Mouse (Mus musculus): ENCODE data around the gene Rhou. TPM values are rescaled to one million over a fixed set of nuclear protein-coding genes. Genes with fewer than 3 reads are reported as not detected.

Gene Rhou
- polyA plus RNA-seq, 1 experiment from 2014 or later = 15.7 TPM

DNA sequence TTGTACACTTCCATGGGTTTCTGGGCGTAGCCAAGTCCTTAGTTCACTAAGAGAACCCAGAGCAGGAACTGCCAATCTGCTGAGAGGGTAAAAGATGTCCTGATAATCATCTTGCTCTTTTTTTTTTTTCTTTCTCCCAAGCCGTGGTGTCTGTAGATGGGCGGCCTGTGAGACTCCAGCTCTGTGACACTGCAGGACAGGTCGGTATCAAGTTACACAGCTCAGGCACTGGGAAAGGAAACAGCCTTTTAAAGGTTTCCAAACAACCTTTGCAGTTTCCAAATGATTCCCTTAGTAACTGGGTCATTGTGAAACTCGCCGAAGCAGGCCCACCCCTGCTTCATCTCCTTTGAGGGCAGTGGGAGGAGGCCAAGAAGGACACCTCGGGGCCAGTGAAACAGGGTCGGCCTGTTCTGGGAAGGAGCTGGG lies 1.6 kb downstream of the Rhou start:
- ATAC-seq (ENCODE audit: insufficient read depth, low FRiP score, low TSS enrichment) = no peak
- Histone ChIP-seq H3K9me3 (ENCODE audit: control insufficient read depth, low read length) (no peaks in the 10 kb centered on the region), H3K4me3 (ENCODE audit: low read depth, low read length) (peak overlapping the region; percentile 81), H3K27me3 (ENCODE audit: control insufficient read depth, insufficient read depth, low read length) (no peaks in the 10 kb centered on the region), H3K4me1 (ENCODE audit: control insufficient read depth, insufficient read depth, low read length) (peaks cover 11% of the 10 kb centered on the region), H3K27ac (ENCODE audit: low read depth, low read length) (no peak overlapping the region), H3K36me3 (ENCODE audit: control insufficient read depth, insufficient read depth, low read length) (peaks cover 6% of the 10 kb centered on the region), H3K9ac (ENCODE audit: low read length) (peak overlapping the region; percentile 29), H3K4me2 (ENCODE audit: low read depth) (peak overlapping the region; percentile 66)
- DNase-seq (ENCODE audit: low spot score) = no peak
- 2% methylated on average over 8 of the region's 8 CpGs for WGBS

DNA sequence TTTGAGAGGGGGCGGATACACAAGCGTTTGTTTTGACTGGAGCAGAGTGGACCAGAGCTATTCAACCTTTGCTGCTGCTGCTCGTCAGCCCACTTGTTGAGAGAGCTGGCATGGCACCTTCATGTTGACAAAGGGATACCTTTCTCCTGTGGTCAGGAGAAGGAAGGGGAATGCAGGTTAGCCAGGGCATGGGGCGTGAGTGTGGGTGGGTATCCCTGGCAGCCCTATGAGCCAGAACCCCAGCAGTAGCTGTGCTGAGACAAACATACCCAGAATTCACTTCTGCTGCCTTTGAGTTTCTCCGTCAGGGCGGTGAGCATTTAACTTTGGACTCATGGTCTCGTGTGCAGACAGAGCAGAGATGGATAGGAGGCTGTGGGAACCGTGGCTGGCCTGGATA lies 4.1 kb downstream of the Rhou start:
- peaks cover 11% of the 10 kb centered on the region for H3K4me1 ChIP-seq (ENCODE audit: control insufficient read depth, insufficient read depth, low read length)
- no peak overlapping the region for H3K4me3 ChIP-seq (ENCODE audit: low read depth, low read length)
- H3K9me3 ChIP-seq (ENCODE audit: control insufficient read depth, low read length) = no peaks in the 10 kb centered on the region
- H3K27ac ChIP-seq (ENCODE audit: low read depth, low read length) = no peak overlapping the region
- 91% methylated on average over 8 of the region's 8 CpGs for WGBS
- H3K36me3 ChIP-seq (ENCODE audit: control insufficient read depth, insufficient read depth, low read length) = peaks cover 8% of the 10 kb centered on the region
- H3K27me3 ChIP-seq (ENCODE audit: control insufficient read depth, insufficient read depth, low read length) = no peaks in the 10 kb centered on the region
- H3K4me2 ChIP-seq (ENCODE audit: low read depth) = no peak overlapping the region
- DNase-seq (ENCODE audit: low spot score) (no peak), ATAC-seq (ENCODE audit: insufficient read depth, low FRiP score, low TSS enrichment) (no peak)
- no peak overlapping the region for H3K9ac ChIP-seq (ENCODE audit: low read length)

GRCm38 (mm10) chr8:123659469-123660057 lies 5.8 kb downstream of the Rhou start:
- no peak overlapping the region for H3K9ac ChIP-seq (ENCODE audit: low read length)
- no peak overlapping the region for H3K4me2 ChIP-seq (ENCODE audit: low read depth)
- H3K4me3 ChIP-seq (ENCODE audit: low read depth, low read length) = no peak overlapping the region
- peaks cover 10% of the 10 kb centered on the region for H3K36me3 ChIP-seq (ENCODE audit: control insufficient read depth, insufficient read depth, low read length)
- H3K4me1 ChIP-seq (ENCODE audit: control insufficient read depth, insufficient read depth, low read length) = peaks cover 11% of the 10 kb centered on the region
- WGBS = 87% methylated on average over 10 of the region's 10 CpGs
- H3K9me3 ChIP-seq (ENCODE audit: control insufficient read depth, low read length) = no peaks in the 10 kb centered on the region
- no peak for DNase-seq (ENCODE audit: low spot score)
- H3K27ac ChIP-seq (ENCODE audit: low read depth, low read length) = no peak overlapping the region
- H3K27me3 ChIP-seq (ENCODE audit: control insufficient read depth, insufficient read depth, low read length) = no peaks in the 10 kb centered on the region
- no peak for ATAC-seq (ENCODE audit: insufficient read depth, low FRiP score, low TSS enrichment)

GRCm38 (mm10) chr8:123661515-123661914 lies 7.8 kb downstream of the Rhou start:
- Histone ChIP-seq H3K4me2 (ENCODE audit: low read depth) (no peak overlapping the region), H3K27me3 (ENCODE audit: control insufficient read depth, insufficient read depth, low read length) (no peaks in the 10 kb centered on the region), H3K9ac (ENCODE audit: low read length) (no peak overlapping the region), H3K4me3 (ENCODE audit: low read depth, low read length) (no peak overlapping the region), H3K9me3 (ENCODE audit: control insufficient read depth, low read length) (no peaks in the 10 kb centered on the region), H3K27ac (ENCODE audit: low read depth, low read length) (no peak overlapping the region), H3K36me3 (ENCODE audit: control insufficient read depth, insufficient read depth, low read length) (peaks cover 10% of the 10 kb centered on the region), H3K4me1 (ENCODE audit: control insufficient read depth, insufficient read depth, low read length) (no peaks in the 10 kb centered on the region)
- WGBS = 92% methylated on average over 11 of the region's 11 CpGs
- ATAC-seq (ENCODE audit: insufficient read depth, low FRiP score, low TSS enrichment) = no peak
- no peak for DNase-seq (ENCODE audit: low spot score)

DNA sequence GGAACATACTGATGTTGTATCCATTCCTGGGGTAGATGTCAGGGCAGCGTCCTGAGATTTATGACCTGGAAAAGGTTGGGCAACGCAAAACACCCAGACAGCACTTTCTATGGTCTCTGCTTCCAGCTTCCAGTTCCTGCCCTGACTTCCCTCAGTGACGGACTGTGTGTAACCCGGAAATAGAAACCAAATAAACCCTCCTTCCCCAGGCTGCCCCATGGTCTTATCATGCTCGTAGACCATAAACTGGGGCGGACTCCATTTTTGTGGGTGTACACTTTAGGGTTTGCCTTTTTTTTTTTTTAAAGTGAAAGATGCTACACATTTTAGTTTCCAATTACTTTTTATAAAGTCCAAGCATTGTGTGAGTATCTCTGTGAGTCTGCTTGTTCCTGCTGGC lies 11.9 kb downstream of the Rhou start:
- Histone ChIP-seq H3K36me3 (ENCODE audit: control insufficient read depth, insufficient read depth, low read length) (peaks cover 4% of the 10 kb centered on the region; the same call in 1 of the 2 replicates), H3K27ac (ENCODE audit: low read depth, low read length) (no peak overlapping the region), H3K9ac (ENCODE audit: low read length) (no peak overlapping the region), H3K4me2 (ENCODE audit: low read depth) (no peak overlapping the region), H3K4me3 (ENCODE audit: low read depth, low read length) (no peak overlapping the region), H3K4me1 (ENCODE audit: control insufficient read depth, insufficient read depth, low read length) (no peaks in the 10 kb centered on the region), H3K27me3 (ENCODE audit: control insufficient read depth, insufficient read depth, low read length) (no peaks in the 10 kb centered on the region), H3K9me3 (ENCODE audit: control insufficient read depth, low read length) (no peaks in the 10 kb centered on the region)
- WGBS = 89% methylated on average over 6 of the region's 6 CpGs
- no peak for ATAC-seq (ENCODE audit: insufficient read depth, low FRiP score, low TSS enrichment)
- DNase-seq (ENCODE audit: low spot score) = no peak

- Histone ChIP-seq H3K4me3 (ENCODE audit: low read depth, low read length) (no peak overlapping the region), H3K27me3 (ENCODE audit: control insufficient read depth, insufficient read depth, low read length) (no peaks in the 10 kb centered on the region), H3K4me2 (ENCODE audit: low read depth) (no peak overlapping the region), H3K9me3 (ENCODE audit: control insufficient read depth, low read length) (no peaks in the 10 kb centered on the region), H3K27ac (ENCODE audit: low read depth, low read length) (no peak overlapping the region), H3K4me1 (ENCODE audit: control insufficient read depth, insufficient read depth, low read length) (no peaks in the 10 kb centered on the region), H3K9ac (ENCODE audit: low read length) (no peak overlapping the region), H3K36me3 (ENCODE audit: control insufficient read depth, insufficient read depth, low read length) (peaks cover 2% of the 10 kb centered on the region; the same call in 1 of the 2 replicates)
- no peak for DNase-seq (ENCODE audit: low spot score)
- ATAC-seq (ENCODE audit: insufficient read depth, low FRiP score, low TSS enrichment) = no peak
- WGBS = 78% methylated on average over 1 of the region's 1 CpGs
These were observed 13.1 kb downstream of the Rhou start for GRCm38 (mm10) chr8:123666832-123667231.

DNA sequence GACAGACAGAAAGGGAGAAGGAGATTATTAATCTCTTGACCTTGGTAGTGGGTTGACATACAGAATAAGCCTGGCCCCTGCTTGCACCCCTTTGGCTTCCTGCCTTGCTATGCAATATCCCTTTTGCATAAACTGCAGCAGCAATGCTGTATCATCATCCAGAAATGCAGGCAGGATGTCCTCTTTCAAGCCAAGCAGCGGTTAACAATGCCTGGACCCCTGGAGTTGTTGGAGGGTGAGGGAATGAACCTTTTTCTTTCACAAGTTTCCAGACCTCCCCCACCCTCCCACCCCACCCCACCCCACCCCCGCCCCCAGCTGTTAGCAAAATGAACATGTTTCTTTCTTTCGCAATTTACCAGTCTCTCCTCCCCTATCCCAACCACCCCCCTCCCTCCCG lies 15.0 kb downstream of the Rhou start:
- Histone ChIP-seq H3K4me1 (ENCODE audit: control insufficient read depth, insufficient read depth, low read length) (no peaks in the 10 kb centered on the region), H3K4me2 (ENCODE audit: low read depth) (no peak overlapping the region), H3K27me3 (ENCODE audit: control insufficient read depth, insufficient read depth, low read length) (no peaks in the 10 kb centered on the region), H3K4me3 (ENCODE audit: low read depth, low read length) (no peak overlapping the region), H3K9ac (ENCODE audit: low read length) (no peak overlapping the region), H3K36me3 (ENCODE audit: control insufficient read depth, insufficient read depth, low read length) (peaks cover 2% of the 10 kb centered on the region; the same call in 1 of the 2 replicates), H3K9me3 (ENCODE audit: control insufficient read depth, low read length) (no peaks in the 10 kb centered on the region), H3K27ac (ENCODE audit: low read depth, low read length) (no peak overlapping the region)
- DNase-seq (ENCODE audit: low spot score) (no peak), ATAC-seq (ENCODE audit: insufficient read depth, low FRiP score, low TSS enrichment) (no peak)
- 39% methylated on average over 4 of the region's 4 CpGs for WGBS

DNA sequence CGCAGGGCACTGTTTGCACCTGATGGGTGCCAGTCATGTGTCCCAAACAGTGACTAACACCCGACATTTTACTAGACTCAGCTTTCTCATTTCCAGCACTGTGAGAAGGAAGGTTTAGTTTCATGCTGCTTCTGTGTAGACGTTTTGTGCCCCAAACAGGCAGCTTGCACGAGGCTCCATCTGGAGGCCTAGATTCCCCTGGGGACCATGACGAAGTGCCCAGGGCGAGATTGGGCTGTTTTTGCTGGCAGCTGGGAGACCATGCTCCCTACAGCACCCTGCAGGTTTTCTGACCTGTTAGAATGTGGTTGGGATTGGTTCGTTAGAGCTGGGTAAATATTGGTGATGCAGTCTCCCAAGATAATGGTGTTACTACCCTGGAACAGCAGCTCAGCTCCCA lies 17.0 kb downstream of the Rhou start:
- H3K4me3 ChIP-seq (ENCODE audit: low read depth, low read length) = no peak overlapping the region
- DNase-seq (ENCODE audit: low spot score) (no peak), ATAC-seq (ENCODE audit: insufficient read depth, low FRiP score, low TSS enrichment) (no peak)
- H3K4me1 ChIP-seq (ENCODE audit: control insufficient read depth, insufficient read depth, low read length) = no peaks in the 10 kb centered on the region
- H3K27me3 ChIP-seq (ENCODE audit: control insufficient read depth, insufficient read depth, low read length) = no peaks in the 10 kb centered on the region
- no peak overlapping the region for H3K27ac ChIP-seq (ENCODE audit: low read depth, low read length)
- H3K9ac ChIP-seq (ENCODE audit: low read length) = no peak overlapping the region
- H3K9me3 ChIP-seq (ENCODE audit: control insufficient read depth, low read length) = no peaks in the 10 kb centered on the region
- H3K4me2 ChIP-seq (ENCODE audit: low read depth) = no peak overlapping the region
- no peaks in the 10 kb centered on the region for H3K36me3 ChIP-seq (ENCODE audit: control insufficient read depth, insufficient read depth, low read length)
- WGBS = 62% methylated on average over 7 of the region's 7 CpGs

GRCm38 (mm10) chr8:123671454-123671853 lies 17.7 kb downstream of the Rhou start:
- no peaks in the 10 kb centered on the region for H3K9me3 ChIP-seq (ENCODE audit: control insufficient read depth, low read length)
- no peaks in the 10 kb centered on the region for H3K4me1 ChIP-seq (ENCODE audit: control insufficient read depth, insufficient read depth, low read length)
- H3K27ac ChIP-seq (ENCODE audit: low read depth, low read length) = no peak overlapping the region
- ATAC-seq (ENCODE audit: insufficient read depth, low FRiP score, low TSS enrichment) (no peak), DNase-seq (ENCODE audit: low spot score) (no peak)
- H3K27me3 ChIP-seq (ENCODE audit: control insufficient read depth, insufficient read depth, low read length) = no peaks in the 10 kb centered on the region
- no peak overlapping the region for H3K4me2 ChIP-seq (ENCODE audit: low read depth)
- no peak overlapping the region for H3K4me3 ChIP-seq (ENCODE audit: low read depth, low read length)
- no peak overlapping the region for H3K9ac ChIP-seq (ENCODE audit: low read length)
- WGBS = 75% methylated on average over 7 of the region's 7 CpGs
- no peaks in the 10 kb centered on the region for H3K36me3 ChIP-seq (ENCODE audit: control insufficient read depth, insufficient read depth, low read length)
